Mouse (Mus musculus) erythroblast, embryonic 14.5 days (primary cell): ENCODE measurements around the gene Dzip1l.

Source experiments
- GATA1 ChIP-seq: IDR thresholded peaks from 2 replicates; pipeline ENCODE4 v1.6.1; 2012; ENCODE audit warnings: low read length, inconsistent platforms, mixed read lengths
- TAL1 ChIP-seq: IDR thresholded peaks from 3 replicates; pipeline ENCODE4 v1.6.1; 2012; ENCODE audit warnings: low read length, inconsistent platforms, mixed read lengths

- TF ChIP-seq GATA1 (no peak), TAL1 (no peak)
Observed at GRCm38 (mm10) chr9:99709588-99710248, 80.4 kb downstream of the Dzip1l start.
